Mouse (Mus musculus): ENCODE measurements around the gene Bcl11a. TPM values are rescaled to one million over a fixed set of nuclear protein-coding genes. Genes with fewer than 3 reads are reported as not detected.

Bcl11a gene
- total RNA-seq (2012; rRNA removed), result 37.0 and 43.8 TPM in 2 replicates
- polyA plus RNA-seq (2012; ENCODE audit: insufficient read depth in 1 of 2, insufficient read length in 2 of 2, low read depth in 1 of 2, low replicate concordance in 2 of 2, missing spikeins in 1 of 2), result 100 to 1,000 TPM in 1 of 2 experiments, 10 to 100 TPM in 1; 83.8 to 112 TPM

GRCm38 (mm10) chr11:24077795-24078705 is at the start of gene Bcl11a:
TSS of gene Bcl11a (plus strand) at chr11:24078056.
- H3K4me1 ChIP-seq (ENCODE audit: control insufficient read depth in 1 of 2, insufficient read depth in 2 of 2, low read length in 2 of 2), result no peaks in the 10 kb centered on the region
- peaks cover 71% of the 10 kb centered on the region for H3K79me2 ChIP-seq (ENCODE audit: control insufficient read depth, insufficient read depth, low read length, poor library complexity)
- H3K4me3 ChIP-seq (ENCODE audit: control insufficient read depth in 1 of 2, insufficient read depth in 1 of 2, low read depth in 2 of 2, low read length in 2 of 2), result peak within 1 kb of the TSS; percentile 77 to 82
- no peaks in the 10 kb centered on the region for H3K9me3 ChIP-seq (replicated peaks; ENCODE audit: insufficient read depth, low read length)
- no peaks in the 10 kb centered on the region for H3K27me3 ChIP-seq (ENCODE audit: control insufficient read depth in 1 of 2, insufficient read depth in 2 of 2, low read length in 2 of 2)
- peak within 1 kb of the TSS; percentile 96 for H3K27ac ChIP-seq (ENCODE audit: control insufficient read depth, low read depth, low read length)
- peaks cover 0 to 9% of the 10 kb centered on the region in 2 experiments; a peak in 3 of 4 replicates for H3K36me3 ChIP-seq (ENCODE audit: control insufficient read depth in 1 of 2, insufficient read depth in 2 of 2, low read length in 2 of 2)
- peak within 1 kb of the TSS; percentile 98 for H3K9ac ChIP-seq (ENCODE audit: control insufficient read depth, low read depth, low read length, poor library complexity, severe bottlenecking)
- DNase-seq (ENCODE audit: low read depth, low spot score), result peak; percentile 95
- TF ChIP-seq MAFK (IDR thresholded peaks at IDR 0.05; ENCODE audit: borderline replicate concordance, low read depth, low read length), result no peak
- TF ChIP-seq CHD1 (IDR thresholded peaks at IDR 0.05; ENCODE audit: low read depth, low read length), result peak; percentile 85; the same call in 1 of the 2 replicates
- no peak for TF ChIP-seq ELF1 (IDR thresholded peaks at IDR 0.05; ENCODE audit: low read depth, low read length)
- TF ChIP-seq E2F4 (IDR thresholded peaks at IDR 0.05; ENCODE audit: borderline replicate concordance, low read depth, low read length), result no peak
- no peak; the same call in 1 of the 2 replicates for TF ChIP-seq MXI1 (IDR thresholded peaks at IDR 0.05; ENCODE audit: low read depth, low read length)
- peak; percentile 39 to 81 for TF ChIP-seq POLR2A (IDR thresholded peaks at IDR 0.05; ENCODE audit: control insufficient read depth in 1 of 2, insufficient read depth in 1 of 2, low read depth in 1 of 2, low read length in 2 of 2, poor library complexity in 1 of 2)
- TF ChIP-seq RAD21 (IDR thresholded peaks at IDR 0.05; ENCODE audit: low read depth, low read length), result no peak
- peak; percentile 68 for TF ChIP-seq POLR2AphosphoS2 (IDR thresholded peaks at IDR 0.05; ENCODE audit: low read length)
- no peak for TF ChIP-seq JUND (IDR thresholded peaks at IDR 0.05; ENCODE audit: low read depth, low read length)
- 0 out of 2 replicates have a peak, but pooled peaks have one; percentile 36 for TF ChIP-seq MYC (IDR thresholded peaks at IDR 0.05; ENCODE audit: low read depth, low read length)
- TF ChIP-seq ZC3H11A (IDR thresholded peaks at IDR 0.05; ENCODE audit: low read depth, low read length), result no peak
- TF ChIP-seq CHD2 (IDR thresholded peaks at IDR 0.05; ENCODE audit: low read length), result no peak
- no peak for TF ChIP-seq GABPA (IDR thresholded peaks at IDR 0.05; ENCODE audit: low read depth, low read length)
- TF ChIP-seq BHLHE40 (IDR thresholded peaks at IDR 0.05; ENCODE audit: borderline replicate concordance, low read depth, low read length), result no peak
- TF ChIP-seq CTCF (IDR thresholded peaks at IDR 0.05 in 2 of 3, conservative IDR thresholded peaks at IDR 0.05 in 1 of 3; ENCODE audit: control insufficient read depth in 1 of 3, insufficient read depth in 1 of 3, low read depth in 2 of 3, low read length in 3 of 3, poor library complexity in 1 of 3, severe bottlenecking in 1 of 3), result no peak
- peak; percentile 59 for TF ChIP-seq ETS1 (IDR thresholded peaks at IDR 0.05; ENCODE audit: low read depth, low read length)
- TF ChIP-seq USF1 (IDR thresholded peaks at IDR 0.05; ENCODE audit: low read depth, low read length), result no peak
- no peak for TF ChIP-seq ZKSCAN1 (IDR thresholded peaks at IDR 0.05; ENCODE audit: low read depth, low read length)
- no peak for TF ChIP-seq EP300 (IDR thresholded peaks at IDR 0.05; ENCODE audit: low read depth in 1 of 2, low read length in 2 of 2)
- TF ChIP-seq MEF2A (IDR thresholded peaks at IDR 0.05; ENCODE audit: extremely low read depth, insufficient replicate concordance, low read depth, low read length, poor library complexity, severe bottlenecking), result no peak
- no peak for TF ChIP-seq ZMIZ1 (IDR thresholded peaks at IDR 0.05; ENCODE audit: low read depth, low read length)
- peak; percentile 70 for TF ChIP-seq TCF12 (IDR thresholded peaks at IDR 0.05; ENCODE audit: low read depth, low read length)
- TF ChIP-seq SMC3 (IDR thresholded peaks at IDR 0.05; ENCODE audit: low read depth, low read length), result no peak
- TF ChIP-seq SIN3A (IDR thresholded peaks at IDR 0.05; ENCODE audit: low read length), result peak; percentile 78
- no peak for TF ChIP-seq TAL1 (IDR thresholded peaks at IDR 0.05; ENCODE audit: low read length)
- TF ChIP-seq TBP (IDR thresholded peaks at IDR 0.05; ENCODE audit: low read depth, low read length), result peak; percentile 93
- TF ChIP-seq USF2 (IDR thresholded peaks at IDR 0.05; ENCODE audit: borderline replicate concordance in 1 of 2, insufficient read depth in 1 of 2, low read depth in 1 of 2, low read length in 2 of 2), result no peak
- peak; percentile 95 for TF ChIP-seq ZNF384 (IDR thresholded peaks at IDR 0.05; ENCODE audit: low read depth, low read length)
- TF ChIP-seq GATA1 (IDR thresholded peaks at IDR 0.05; ENCODE audit: low read depth, low read length), result no peak
- TF ChIP-seq NRF1 (IDR thresholded peaks at IDR 0.05; ENCODE audit: insufficient read depth, low read depth, low read length, poor library complexity, severe bottlenecking), result 0 out of 2 replicates have a peak, but pooled peaks have one; percentile 34
- TF ChIP-seq HCFC1 (IDR thresholded peaks at IDR 0.05; ENCODE audit: low read depth, low read length), result peak; percentile 60; the same call in 1 of the 2 replicates
- TF ChIP-seq MAZ (IDR thresholded peaks at IDR 0.05; ENCODE audit: low read depth, low read length), result no peak; the same call in 1 of the 2 replicates
- 0 out of 2 replicates have a peak, but pooled peaks have one; percentile 15 for TF ChIP-seq MAX (IDR thresholded peaks at IDR 0.05; ENCODE audit: low read length)
- no peak for TF ChIP-seq POLR2AphosphoS5 (IDR thresholded peaks at IDR 0.05; ENCODE audit: borderline replicate concordance, low read depth, low read length)

Measured in MEL (cell line).